Mouse (Mus musculus) E14TG2a.4 (cell line): Measurements from ENCODE around the gene Rplp2.

Experiments
- CTCF ChIP-seq: conservative IDR thresholded peaks from 2 replicates; pipeline ENCODE4 v1.5.1; 2014; ENCODE audit warnings: low read length
- POU5F1 ChIP-seq: IDR thresholded peaks from 2 replicates; pipeline ENCODE4 v1.6.1; 2014; ENCODE audit warnings: low read length, borderline replicate concordance

GRCm38 (mm10) chr7:141429310-141429709, 17.9 kb upstream of the Rplp2 start, which contains the start of gene Cend1:
- TF ChIP-seq CTCF (no peak), POU5F1 (no peak)
